Mouse (Mus musculus) hindbrain, embryonic 13.5 days (tissue): ENCODE data around the gene Susd5. TPM values are rescaled to one million over a fixed set of nuclear protein-coding genes. Genes with fewer than 3 reads are reported as not detected.

Experiments used
- polyA plus RNA-seq: library from polyadenylated mRNA; unstranded; fragments of >200 nt; fragmentation: Nextera tagmentation; extraction: Ambion mirVana; gene quantifications from 2 replicates; pipeline ENCODE4 v1.2.1, GENCODE M21; 2015

Susd5 gene
- polyA plus RNA-seq, 1 experiment from 2014 or later: 0.42 TPM

Other genes with a start within 250 kb of the Susd5 start
- gene Ubp1, start 126.2 kb upstream of the Susd5 start, polyA plus RNA-seq: 31.5 and 32.5 TPM in 2 replicates
- gene Fbxl2, start 10.9 kb upstream of the Susd5 start, polyA plus RNA-seq: 22.1 and 22.2 TPM in 2 replicates